Mouse (Mus musculus): ENCODE measurements around the gene Tmem14a. TPM values are rescaled to one million over a fixed set of nuclear protein-coding genes. Genes with fewer than 3 reads are reported as not detected.
"Not testable (repeated sequence)": the region's sequence is repeated elsewhere in the genome, so short reads cannot be mapped to it uniquely, and the experiment has no call there.

The Tmem14a gene
- total RNA-seq, 2 experiments from 2014 or later = 0.79 to 1.3 TPM

DNA sequence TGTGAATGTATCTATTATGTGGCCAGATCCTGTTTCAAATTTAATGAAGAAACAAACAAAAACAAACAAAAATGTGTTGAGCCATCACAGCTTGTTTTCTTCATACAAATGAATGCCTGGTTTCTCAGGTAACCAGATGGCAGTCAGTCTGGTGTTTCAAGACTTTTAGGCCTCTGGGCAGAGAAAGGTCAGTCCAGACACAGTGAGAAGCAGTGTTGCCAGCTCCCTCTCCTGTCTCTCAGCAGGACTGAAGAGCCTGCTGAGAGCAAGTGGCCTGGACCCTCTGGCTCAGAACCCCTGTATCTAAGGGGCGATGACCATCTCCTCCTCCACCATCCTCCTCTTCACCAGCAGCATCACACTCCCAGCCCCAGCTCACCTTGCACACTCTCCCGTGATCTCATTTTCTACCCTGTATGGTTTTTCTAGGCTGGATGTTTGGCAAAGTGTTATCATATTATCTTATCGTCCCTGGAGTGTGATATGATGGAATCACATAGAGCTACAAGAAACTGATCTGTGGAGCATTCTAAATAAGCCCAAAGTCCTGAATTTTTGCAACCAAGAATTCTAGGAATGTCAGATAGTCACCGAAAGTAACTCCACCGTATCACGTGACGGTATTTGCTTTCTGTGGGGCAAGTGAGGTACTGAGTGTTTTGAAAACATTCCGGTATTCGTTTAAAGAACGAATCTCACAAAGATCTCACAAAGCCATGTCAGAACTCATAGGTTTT lies 34.4 kb downstream of the Tmem14a start:
- no peak for DNase-seq

DNA sequence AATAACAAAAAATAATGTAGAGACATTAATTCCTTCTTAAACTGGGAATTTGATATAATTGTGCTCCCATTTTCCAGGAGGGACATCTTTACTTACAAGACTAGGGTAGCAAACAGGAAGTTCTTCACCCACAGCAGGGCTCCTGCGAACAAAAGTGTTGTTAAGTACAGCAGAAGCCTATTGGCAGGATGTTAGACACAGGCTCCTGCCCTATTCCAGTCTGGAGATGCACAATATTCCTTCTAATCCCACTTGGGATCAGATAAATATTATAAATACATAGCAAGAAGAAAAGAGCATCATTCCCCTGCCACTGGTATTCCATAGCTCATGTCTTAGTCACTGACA lies 34.9 kb downstream of the Tmem14a start:
- DNase-seq = no peak

DNA sequence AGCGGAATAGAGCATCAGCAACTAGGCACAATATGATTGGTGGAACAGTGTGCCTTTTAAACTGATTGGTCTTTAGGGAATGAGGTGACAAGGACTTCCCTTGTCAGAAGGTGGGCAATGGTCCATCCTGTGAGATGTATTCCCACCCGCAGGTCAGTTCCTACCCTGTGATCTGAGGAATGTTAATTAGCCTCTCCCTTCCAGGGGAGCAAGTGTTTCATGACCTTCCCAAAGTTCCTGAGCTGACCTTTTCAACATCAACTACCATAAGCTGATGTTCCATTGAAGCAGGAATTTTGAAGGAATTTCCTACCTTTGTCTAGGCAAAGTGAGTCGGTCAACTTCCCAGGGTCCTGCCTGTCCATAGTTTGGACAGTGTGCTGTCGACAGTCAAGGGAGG lies 35.5 kb downstream of the Tmem14a start:
- DNase-seq = no peak

DNA sequence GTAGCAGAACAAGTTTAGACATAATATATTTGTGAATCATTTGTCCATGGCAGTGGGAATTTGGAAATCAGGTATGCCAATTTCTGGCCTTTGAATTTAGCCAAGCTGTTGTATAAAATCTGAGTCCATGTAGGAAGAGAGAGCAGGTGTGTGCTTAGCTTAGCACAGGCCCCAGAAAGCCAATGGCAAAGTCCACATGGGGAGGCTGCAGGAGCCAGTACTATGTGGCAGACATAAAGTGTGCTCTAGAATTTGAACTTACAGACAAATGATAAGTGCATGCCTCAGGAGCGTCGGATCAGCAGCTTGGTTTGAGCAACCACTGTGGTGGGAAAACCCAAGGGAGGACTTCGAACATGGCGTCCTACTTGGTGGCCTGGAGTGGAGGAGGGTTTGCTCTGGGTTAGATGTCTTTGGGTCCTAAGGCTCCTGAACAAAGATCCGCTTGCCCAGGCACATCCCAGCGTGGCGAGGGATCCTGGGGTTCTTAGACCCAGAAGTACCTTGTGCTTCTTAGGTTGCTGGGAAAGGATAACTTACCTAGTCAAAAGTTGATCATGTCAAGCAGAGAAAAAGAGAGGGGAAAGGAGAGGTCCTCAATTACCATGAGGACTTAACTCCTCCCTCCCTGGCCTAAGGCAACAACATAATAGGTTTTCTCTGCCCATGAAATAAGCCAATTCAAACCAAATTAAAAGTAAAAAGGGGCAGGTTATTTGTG lies 37.4 kb downstream of the Tmem14a start:
- DNase-seq = no peak

DNA sequence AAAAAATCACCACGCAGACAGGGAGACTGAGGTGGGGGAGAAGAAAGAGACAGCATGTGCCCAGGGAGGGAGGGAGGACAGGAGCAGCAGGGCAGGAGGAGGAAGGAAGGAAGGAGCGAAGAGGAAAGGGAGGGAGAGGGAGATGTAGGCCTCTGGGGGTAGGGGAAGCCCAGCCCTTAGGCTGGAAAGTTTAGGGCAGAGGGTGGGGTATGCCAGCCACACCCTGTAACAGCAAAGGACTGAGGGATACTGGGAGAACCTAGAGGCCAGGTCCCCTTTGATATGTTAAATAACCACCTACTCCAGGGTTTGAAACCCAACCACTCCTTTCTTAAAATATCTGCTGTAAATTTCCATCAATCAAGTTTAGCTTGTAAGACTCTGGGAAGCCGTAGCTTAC lies 38.0 kb downstream of the Tmem14a start:
- DNase-seq = no peak

DNA sequence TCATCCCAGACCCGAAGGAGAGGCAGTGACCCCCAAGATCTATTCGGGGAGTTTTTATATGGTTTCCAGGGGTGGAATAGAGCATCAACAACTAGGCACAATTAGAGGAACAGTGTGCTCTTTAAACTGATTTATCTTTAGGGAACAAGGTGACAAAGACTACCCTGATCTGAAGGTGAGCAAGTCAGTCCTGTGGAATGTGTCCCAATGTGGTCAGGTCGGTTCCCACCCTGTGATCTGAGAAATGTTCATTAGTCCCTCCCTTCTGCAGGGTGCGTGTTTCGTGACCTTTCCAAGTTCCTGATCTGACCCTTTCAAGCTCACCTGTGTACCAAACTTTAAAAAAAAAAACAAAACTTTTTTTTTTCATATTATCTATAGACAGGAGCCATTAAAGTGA lies 38.5 kb downstream of the Tmem14a start:
- no peak for DNase-seq

DNA sequence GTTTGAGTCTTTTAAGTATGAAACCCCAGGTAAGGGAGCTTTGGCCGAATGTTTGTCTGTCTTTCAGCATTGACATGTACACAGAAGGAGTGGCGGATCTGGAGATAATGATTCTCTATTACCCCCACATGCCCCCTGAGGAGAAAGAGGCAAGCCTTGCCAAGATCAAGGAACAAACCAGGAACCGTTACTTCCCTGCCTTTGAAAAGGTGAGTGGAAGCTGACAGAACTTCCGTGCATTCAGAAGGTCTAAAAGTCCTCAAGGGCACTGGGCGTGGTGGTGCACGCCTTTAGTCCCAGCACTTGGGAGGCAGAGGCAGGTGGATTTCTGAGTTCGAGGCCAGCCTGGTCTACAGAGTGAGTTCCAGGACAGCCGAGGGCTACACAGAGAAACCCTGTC lies 41.6 kb downstream of the Tmem14a start:
- not testable (repeated sequence) for DNase-seq

DNA sequence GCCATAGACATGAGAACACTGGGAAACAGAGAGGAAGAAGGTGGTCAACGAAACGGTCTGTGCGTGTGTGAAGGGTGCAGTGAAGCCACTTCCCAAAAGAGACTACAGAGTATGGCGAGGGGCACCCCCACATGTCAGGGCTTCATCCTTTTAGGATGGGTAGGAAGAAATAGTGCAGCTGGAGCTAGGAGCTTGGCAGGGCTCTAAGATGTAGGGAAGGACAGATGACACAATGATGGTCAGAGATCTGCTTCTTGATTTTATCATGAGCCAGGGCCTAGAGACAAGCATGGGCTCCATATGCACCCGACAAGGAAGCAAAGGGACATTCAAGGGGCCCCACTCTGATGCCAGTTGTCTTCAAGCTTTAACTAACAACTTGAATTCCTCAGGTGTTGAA lies 44.0 kb downstream of the Tmem14a start:
- no peak for DNase-seq

DNA sequence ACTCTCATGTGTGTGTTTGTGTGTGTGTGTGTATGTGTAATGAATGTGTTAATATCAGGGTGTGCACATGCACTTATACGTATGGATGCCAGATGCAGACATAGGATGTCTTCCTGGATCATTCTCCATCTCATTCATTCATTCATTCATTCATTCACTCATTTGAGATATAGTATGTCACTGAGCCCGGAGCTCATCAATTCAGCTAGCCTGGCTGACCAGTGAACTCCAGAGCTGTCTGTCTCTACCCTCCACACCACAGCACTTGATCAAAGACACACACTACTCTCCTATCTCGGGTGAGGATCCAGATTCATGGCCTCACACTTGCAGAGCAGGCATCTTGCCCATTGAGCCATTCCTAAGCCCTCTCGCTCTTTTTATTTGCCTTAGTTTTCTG lies 45.6 kb downstream of the Tmem14a start:
- DNase-seq = no peak

DNA sequence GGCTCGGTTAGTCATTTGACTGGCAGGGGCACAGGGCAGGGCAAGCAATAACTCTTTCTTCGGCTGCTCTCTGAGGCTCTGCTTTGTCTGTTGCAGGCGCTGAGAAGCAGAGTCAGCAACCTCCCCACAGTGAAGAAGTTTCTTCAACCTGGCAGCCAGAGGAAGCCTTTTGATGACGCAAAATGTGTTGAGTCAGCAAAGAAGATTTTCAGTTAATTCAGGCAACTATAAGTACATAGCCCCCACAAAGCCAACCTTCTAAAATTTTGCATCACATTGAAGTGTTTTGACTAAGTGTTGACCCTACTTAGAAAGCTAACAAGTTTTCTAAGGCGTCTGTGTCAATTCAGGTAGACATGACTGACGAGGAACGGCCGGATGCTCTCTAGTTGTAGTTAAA lies 46.4 kb downstream of the Tmem14a start:
- DNase-seq = no peak

DNA sequence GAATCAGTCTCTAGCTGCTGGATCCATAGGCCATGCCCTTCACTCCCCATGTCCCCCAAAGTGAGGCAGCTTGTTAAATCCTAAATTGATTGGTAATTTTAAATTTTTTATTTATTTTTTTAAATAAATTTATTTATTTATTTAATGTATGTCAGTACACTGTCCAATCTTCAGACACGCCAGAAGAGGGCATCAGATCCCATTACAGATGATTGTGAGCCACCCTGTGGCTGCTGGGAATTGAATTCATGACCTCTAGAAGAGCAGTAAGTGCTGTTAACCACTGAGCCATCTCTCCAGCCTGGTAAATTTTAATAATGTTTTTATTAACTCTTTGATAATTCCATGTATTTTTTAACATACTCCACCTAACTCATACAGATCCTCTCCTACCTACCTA lies 48.4 kb downstream of the Tmem14a start:
- no peak for DNase-seq

DNA sequence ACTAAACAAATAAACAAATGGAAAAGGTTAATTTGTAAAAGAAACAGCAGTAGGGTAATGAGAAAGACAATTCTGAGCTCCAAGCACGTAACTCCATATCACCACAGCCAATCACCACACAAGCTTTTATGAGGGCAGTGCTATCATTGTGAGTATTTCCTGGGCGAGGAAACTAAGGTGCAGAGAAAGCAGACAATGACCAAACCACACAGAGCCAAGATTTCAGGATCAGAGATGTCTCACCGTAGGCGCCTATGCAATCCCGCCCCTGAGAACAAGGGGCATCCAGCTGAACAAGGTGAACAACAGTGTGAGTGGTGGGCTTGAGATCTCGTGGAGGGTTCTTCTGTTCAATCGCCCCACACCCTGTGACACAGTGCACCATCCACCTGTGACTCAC lies 49.1 kb downstream of the Tmem14a start:
- DNase-seq = not testable (repeated sequence)

DNA sequence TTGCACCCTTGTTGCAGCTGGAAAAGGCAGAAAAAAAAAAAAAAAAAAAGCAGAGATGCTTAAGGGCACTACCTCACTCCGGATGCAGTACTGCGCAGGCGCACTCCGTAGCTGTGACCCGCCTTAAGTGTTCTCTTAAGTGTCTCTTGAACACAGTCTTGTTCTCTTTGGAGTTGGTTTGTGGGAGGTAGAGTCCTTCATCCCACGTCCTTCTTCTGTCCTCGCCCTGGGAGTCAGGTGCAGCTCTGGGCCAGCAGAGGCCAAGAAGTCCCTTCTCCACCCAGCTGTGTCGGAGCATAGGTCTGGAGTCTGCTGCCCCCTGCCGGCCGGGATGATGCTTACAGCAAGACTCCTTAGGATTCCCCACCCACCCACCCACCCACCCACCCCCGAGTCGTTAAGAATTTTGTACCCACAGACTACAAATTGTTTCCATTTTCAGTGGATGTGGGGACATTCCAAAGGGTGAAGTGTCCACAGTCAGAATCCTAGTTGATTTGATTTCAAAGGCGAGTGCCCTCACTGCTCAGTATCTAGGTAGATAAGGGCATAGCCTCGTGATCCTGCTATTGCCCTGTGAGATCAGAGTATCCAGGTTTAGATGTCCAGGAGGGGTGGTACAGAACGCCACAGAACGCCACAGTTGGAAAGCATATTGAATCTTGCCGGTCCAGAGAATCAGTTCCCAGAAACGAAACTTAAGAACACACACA lies 53.1 kb downstream of the Tmem14a start:
- peak; percentile 41 for DNase-seq

DNA sequence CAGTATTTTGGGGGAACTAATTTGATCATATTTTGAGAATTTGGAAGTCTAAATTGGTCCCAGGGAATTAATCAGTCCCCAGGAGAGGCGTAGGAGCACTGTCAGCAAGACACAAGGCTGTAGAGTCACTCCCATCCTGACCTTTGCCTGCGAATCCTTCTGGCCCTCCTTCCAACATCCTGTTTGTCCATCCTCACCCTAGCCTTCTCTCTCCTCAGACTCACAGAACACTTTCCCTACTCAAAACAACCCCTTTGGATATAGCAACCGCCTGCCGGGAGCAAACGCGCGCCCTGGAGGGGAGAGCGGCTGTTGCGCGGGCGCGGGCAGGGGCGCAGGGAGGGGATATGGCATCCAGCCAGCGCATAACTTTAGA lies 53.7 kb downstream of the Tmem14a start:
- DNase-seq = no peak

DNA sequence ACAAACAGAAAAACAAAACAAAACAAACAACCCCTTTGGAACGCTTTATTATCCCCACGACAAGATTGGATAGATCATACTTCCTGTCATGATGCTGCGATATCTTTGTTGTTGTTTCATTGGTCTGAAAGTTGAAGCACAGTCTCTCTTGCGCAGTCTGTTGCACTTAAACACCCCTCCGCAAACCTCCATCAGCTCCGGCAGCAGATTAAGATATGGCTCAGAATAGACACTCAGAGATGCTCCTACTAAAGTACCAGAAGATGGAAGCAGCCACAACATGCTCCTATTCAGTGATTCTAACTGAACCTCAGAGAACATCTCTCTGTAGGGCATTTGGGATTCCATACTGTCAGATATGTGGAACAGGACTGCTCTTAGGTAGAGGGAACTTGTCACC lies 54.7 kb downstream of the Tmem14a start:
- DNase-seq = no peak

DNA sequence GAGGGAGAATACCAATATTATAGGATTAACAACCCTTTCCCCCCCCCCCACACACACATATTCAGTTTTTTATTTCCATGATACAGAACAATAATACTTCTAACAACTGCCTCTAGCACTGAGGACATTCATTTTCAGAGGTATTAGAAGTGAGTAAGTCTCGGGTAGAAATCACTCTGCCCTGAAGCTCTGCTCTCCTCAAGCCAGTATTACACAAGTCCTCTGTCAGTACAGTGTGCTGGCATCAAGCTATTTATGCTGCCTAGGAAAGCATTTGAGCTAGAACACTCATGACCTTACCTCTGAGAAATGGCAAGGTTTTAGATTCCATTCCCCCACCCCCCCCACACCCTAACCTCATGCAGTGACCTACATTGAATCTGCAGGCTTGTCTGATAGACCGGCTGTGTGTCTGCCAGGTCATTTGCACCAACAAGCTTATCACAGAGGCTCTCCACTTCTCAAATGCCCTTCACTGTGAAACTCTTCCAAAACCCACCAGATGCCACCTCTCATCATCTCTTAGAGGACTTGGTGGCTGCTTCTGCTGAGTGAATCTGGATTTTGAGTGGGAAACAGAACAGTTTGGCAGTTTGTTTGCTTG lies 56.2 kb downstream of the Tmem14a start:
- DNase-seq = no peak

DNA sequence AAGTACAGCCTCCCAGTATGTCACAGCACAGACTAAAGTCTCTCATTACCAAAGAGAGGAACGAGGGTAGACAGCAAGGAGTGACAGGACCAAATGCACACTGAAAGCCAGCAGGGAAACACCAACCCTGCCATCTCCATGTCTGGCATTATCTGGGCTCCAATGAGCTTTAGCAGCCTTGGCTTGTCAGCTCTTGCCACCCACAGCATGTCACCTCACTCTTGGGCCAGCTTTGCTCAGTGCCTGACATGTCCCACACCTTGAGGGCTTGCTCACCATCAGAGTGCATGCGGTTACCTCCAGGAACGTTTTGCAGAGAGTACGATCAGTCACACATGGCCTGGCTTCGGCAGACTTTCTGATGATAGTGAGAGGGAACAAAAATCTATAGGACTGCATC lies 57.0 kb downstream of the Tmem14a start:
- not testable (repeated sequence) for DNase-seq

DNA sequence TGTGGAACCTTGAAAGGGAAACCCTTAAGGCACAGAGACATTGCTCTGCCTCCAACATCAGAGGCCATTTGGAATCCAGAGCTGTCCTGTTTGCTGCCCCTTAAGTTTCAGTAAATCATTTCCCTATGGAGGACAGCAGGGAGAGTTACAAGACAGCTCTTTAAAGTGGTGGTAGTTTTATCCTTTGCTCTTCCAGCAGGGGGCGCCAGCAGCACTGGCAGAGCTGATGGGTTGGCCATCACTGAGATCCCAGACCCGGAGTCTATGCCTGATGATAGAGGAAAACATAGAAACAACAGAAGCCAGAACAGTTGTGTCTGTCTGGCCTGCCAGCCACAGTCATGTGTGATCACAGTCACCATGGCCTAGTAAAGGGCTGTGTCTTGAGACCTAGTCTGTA lies 57.8 kb downstream of the Tmem14a start:
- DNase-seq = not testable (repeated sequence)

Other genes starting within 250 kb of the Tmem14a start
- gene Tram2, start 139.3 kb upstream of the Tmem14a start, total RNA-seq (2021) = 1 to 10 TPM; 4.4 to 5.7 TPM
- gene Gsta3, start 22.0 kb downstream of the Tmem14a start, total RNA-seq (2021) = 1 to 10 TPM in 1 of 2 experiments, under 1 TPM in 1; 0.26 to 1.7 TPM
- gene Khdc1a, start 131.1 kb downstream of the Tmem14a start, total RNA-seq (2021) = not detected
- not detected for gene Khdc1c, start 149.8 kb downstream of the Tmem14a start, total RNA-seq (2021)
- not detected for gene Khdc1b, start 165.0 kb downstream of the Tmem14a start, total RNA-seq (2021)